Mouse (Mus musculus) heart, adult 2 months (tissue): Measurements from ENCODE around the gene Slc10a1. TPM values are rescaled to one million over a fixed set of nuclear protein-coding genes. Genes with fewer than 3 reads are reported as not detected.

Experiments
- DNase-seq, 2 experiments: peaks; one replicate each; pipeline ENCODE4 v3.0.0; 2021
- H3K27ac ChIP-seq: fragments of 200-600 bp; 2 replicates; pipeline ENCODE4 v1.8.1; 2022
- H3K27me3 ChIP-seq: fragments of 200-500 bp; 2 replicates; pipeline ENCODE4 v1.6.1; 2012; ENCODE audit warnings: mild to moderate bottlenecking, low read length, inconsistent platforms, mixed read lengths; ENCODE audit not compliant: control insufficient read depth, insufficient read depth
- H3K36me3 ChIP-seq: fragments of 200-500 bp; 2 replicates; pipeline ENCODE4 v1.6.1; 2012; ENCODE audit warnings: low read length, inconsistent platforms; ENCODE audit not compliant: control insufficient read depth, insufficient read depth
- H3K4me1 ChIP-seq: fragments of 200-500 bp; 2 replicates; pipeline ENCODE4 v1.6.1; 2011; ENCODE audit warnings: low read length; ENCODE audit not compliant: control insufficient read depth, insufficient read depth
- H3K4me3 ChIP-seq: fragments of 200-600 bp; 2 replicates; pipeline ENCODE4 v1.8.1; 2022
- H3K79me2 ChIP-seq: fragments of 200-500 bp; replicated peaks from 2 replicates; pipeline ENCODE4 v1.6.1; 2012; ENCODE audit warnings: mild to moderate bottlenecking, inconsistent platforms, low read length, moderate library complexity, mixed read lengths; ENCODE audit not compliant: control insufficient read depth, insufficient read depth
- H3K9ac ChIP-seq: fragments of 200-500 bp; 2 replicates; pipeline ENCODE4 v1.6.1; 2012; ENCODE audit warnings: low read depth, mild to moderate bottlenecking, control low read depth, inconsistent platforms, low read length, mixed read lengths
- CTCF ChIP-seq: fragments of 200-600 bp; IDR thresholded peaks from 2 replicates; pipeline ENCODE4 v1.8.1; 2022; ENCODE audit warnings: antibody characterized with exemption, mild to moderate bottlenecking, moderate library complexity
- EP300 ChIP-seq: fragments of 200-500 bp; IDR thresholded peaks from 2 replicates; pipeline ENCODE4 v1.6.1; 2011; ENCODE audit warnings: low read depth, low read length, control low read depth; ENCODE audit not compliant: insufficient read depth
- POLR2A ChIP-seq: fragments of 200-500 bp; IDR thresholded peaks from 2 replicates; pipeline ENCODE4 v1.6.1; 2011; ENCODE audit warnings: mild to moderate bottlenecking, low read depth, low read length, control low read depth; ENCODE audit not compliant: insufficient read depth
- WGBS: fragments of 180-500 bp; shearing (Covaris S2); methylation state at CpG from one replicate; pipeline ENCODE4 v1.1.7; 2018; 5-methylcytosine and 5-hydroxymethylcytosine counted together
- intact Hi-C: fragments of 180-260 bp; cut with DNase I; formaldehyde crosslinking; loops from one replicate; pipeline ENCODE4 v1.15.1; 2025
- polyA plus RNA-seq: library from polyadenylated mRNA; depleted of rRNA; stranded (reverse); fragments of >200 nt; gene quantifications from 2 replicates; pipeline ENCODE4 v1.2.3, GENCODE M21; 2012
- total RNA-seq, 2 experiments: library from RNA; stranded (reverse); gene quantifications; 2 replicates each; pipeline ENCODE4 v1.2.3; 2021

Slc10a1 gene
- total and polyA plus RNA-seq, 3 experiments, result not detected

- 64% methylated on average over 4 of the region's 4 CpGs for WGBS
- Histone ChIP-seq H3K27me3 (no peaks in the 10 kb centered on the region), H3K4me3 (no peak overlapping the region), H3K79me2 (no peaks in the 10 kb centered on the region), H3K4me1 (peaks cover 5% of the 10 kb centered on the region), H3K9ac (peak overlapping the region; percentile 31), H3K27ac (peak overlapping the region; percentile 48), H3K36me3 (no peaks in the 10 kb centered on the region)
- peak in 1 of 2 experiments; percentile 10 for DNase-seq
- TF ChIP-seq POLR2A (no peak), CTCF (no peak), EP300 (no peak)
- intact Hi-C loops, result no loop called here
Measured at GRCm38 (mm10) chr12:80939165-80939564, 29.3 kb downstream of the Slc10a1 start.

GRCm38 (mm10) chr12:80938642-80939041 is 29.9 kb downstream of the Slc10a1 start:
- Histone ChIP-seq H3K27me3 (no peaks in the 10 kb centered on the region), H3K79me2 (no peaks in the 10 kb centered on the region), H3K36me3 (no peaks in the 10 kb centered on the region), H3K4me3 (no peak overlapping the region), H3K9ac (no peak overlapping the region; the same call in 1 of the 2 replicates), H3K27ac (peak overlapping the region; percentile 48), H3K4me1 (peaks cover 5% of the 10 kb centered on the region)
- TF ChIP-seq CTCF, result no peak
- 0 out of 2 replicates have a peak, but pooled peaks have one; percentile 26 for TF ChIP-seq EP300
- TF ChIP-seq POLR2A, result no peak
- intact Hi-C loops, result no loop called here
- WGBS, result 18% methylated on average over 5 of the region's 5 CpGs
- peak; percentile 66 to 80 for DNase-seq

GRCm38 (mm10) chr12:80937331-80938029 is 31.0 kb downstream of the Slc10a1 start:
- WGBS, result 77% methylated on average over 9 of the region's 9 CpGs
- H3K27me3 ChIP-seq, result no peaks in the 10 kb centered on the region
- intact Hi-C loops, result no loop called here
- H3K79me2 ChIP-seq, result no peaks in the 10 kb centered on the region
- no peak overlapping the region for H3K9ac ChIP-seq
- peaks cover 5% of the 10 kb centered on the region for H3K4me1 ChIP-seq
- H3K27ac ChIP-seq, result no peak overlapping the region
- DNase-seq, result no peak
- H3K4me3 ChIP-seq, result no peak overlapping the region
- TF ChIP-seq EP300 (no peak), CTCF (no peak), POLR2A (no peak)
- H3K36me3 ChIP-seq, result no peaks in the 10 kb centered on the region

GRCm38 (mm10) chr12:80936751-80937150 is 31.8 kb downstream of the Slc10a1 start:
- no peak overlapping the region for H3K27ac ChIP-seq
- H3K27me3 ChIP-seq, result no peaks in the 10 kb centered on the region
- WGBS, result 75% methylated on average over 2 of the region's 2 CpGs
- no peak overlapping the region for H3K9ac ChIP-seq
- H3K4me1 ChIP-seq, result peaks cover 5% of the 10 kb centered on the region
- no peak for DNase-seq
- intact Hi-C loops, result no loop called here
- no peaks in the 10 kb centered on the region for H3K36me3 ChIP-seq
- TF ChIP-seq POLR2A, result no peak
- TF ChIP-seq EP300, result no peak
- no peak for TF ChIP-seq CTCF
- H3K4me3 ChIP-seq, result no peak overlapping the region
- H3K79me2 ChIP-seq, result no peaks in the 10 kb centered on the region

DNA sequence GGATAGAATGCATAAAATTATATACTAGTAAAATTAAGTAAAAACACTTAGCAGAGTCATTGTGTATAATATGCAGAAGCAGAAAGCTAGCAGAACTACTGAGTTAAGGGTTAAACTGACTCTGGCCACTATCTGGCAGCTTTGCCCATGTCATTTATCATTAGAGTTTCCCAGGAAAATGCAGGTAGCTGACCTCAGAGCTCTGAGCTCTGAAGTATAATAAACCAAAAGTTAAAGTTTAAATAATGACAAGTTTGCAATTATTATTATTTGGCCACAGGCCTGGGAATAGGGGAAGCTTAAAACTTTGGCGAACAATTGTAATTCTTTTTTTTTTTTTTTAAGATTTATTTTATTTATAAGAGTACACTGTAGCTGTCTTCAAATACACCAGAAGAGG is 35.6 kb downstream of the Slc10a1 start:
- TF ChIP-seq EP300 (no peak), POLR2A (no peak), CTCF (no peak)
- Histone ChIP-seq H3K4me1 (no peaks in the 10 kb centered on the region), H3K27me3 (no peaks in the 10 kb centered on the region), H3K79me2 (no peaks in the 10 kb centered on the region), H3K9ac (no peak overlapping the region), H3K36me3 (no peaks in the 10 kb centered on the region), H3K27ac (no peak overlapping the region), H3K4me3 (no peak overlapping the region)
- intact Hi-C loops, result no loop called here
- no peak for DNase-seq
- 88% methylated on average over 1 of the region's 1 CpGs for WGBS

GRCm38 (mm10) chr12:80931402-80932140 is 36.9 kb downstream of the Slc10a1 start:
- Histone ChIP-seq H3K79me2 (no peaks in the 10 kb centered on the region), H3K9ac (no peak overlapping the region), H3K4me3 (no peak overlapping the region), H3K27me3 (no peaks in the 10 kb centered on the region), H3K27ac (no peak overlapping the region), H3K36me3 (no peaks in the 10 kb centered on the region), H3K4me1 (no peaks in the 10 kb centered on the region)
- intact Hi-C loops, result no loop called here
- WGBS, result 78% methylated on average over 3 of the region's 3 CpGs
- TF ChIP-seq EP300 (no peak), POLR2A (no peak), CTCF (no peak)
- no peak for DNase-seq
